Mouse (Mus musculus): ENCODE measurements around the gene Rpl41.

- TF ChIP-seq POLR2A (IDR thresholded peaks at IDR 0.05; ENCODE audit: low read depth, low read length) (no peak), CTCF (IDR thresholded peaks at IDR 0.05; ENCODE audit: extremely low read depth, insufficient read depth, insufficient read length, insufficient replicate concordance) (no peak)
These were observed 4.2 kb downstream of the Rpl41 start for GRCm38 (mm10) chr10:128544674-128545569.

All from spleen, adult 2 months (tissue).